17 mouse cellular contexts compared by ENCODE assay signal in the genomic region with DNA sequence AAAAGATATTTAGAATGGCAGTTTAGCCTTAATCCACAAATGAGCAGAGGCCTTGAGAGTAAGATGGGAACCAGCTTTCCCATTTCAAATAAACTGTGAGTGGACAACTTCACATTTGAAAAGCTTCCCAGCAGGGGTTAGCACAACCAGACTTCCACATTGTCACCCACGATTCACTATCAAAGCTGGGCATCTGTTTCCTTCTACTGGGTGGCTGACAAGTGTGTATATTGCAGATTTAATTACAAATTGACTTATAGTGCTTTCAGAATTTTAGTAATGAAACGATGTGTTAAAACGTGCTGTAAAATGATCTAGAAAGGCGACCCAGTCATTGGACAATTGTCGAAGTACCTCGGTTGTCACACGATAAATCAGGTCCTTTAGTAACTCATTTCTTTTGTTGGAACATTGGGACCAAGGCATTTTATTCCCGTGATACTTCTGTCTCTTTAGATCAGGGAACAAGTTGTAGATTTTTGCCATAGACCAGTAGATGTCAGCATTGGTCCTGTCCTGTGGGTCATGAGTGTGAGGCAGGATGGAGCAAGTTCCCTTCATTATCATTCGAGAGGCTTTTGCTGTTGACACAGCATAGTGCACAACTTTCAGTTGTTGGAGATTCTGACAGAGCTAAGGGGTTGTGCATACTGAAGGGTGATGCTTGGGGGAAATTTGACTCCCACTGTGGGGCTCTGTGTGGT. TPM values are rescaled to one million over a fixed set of nuclear protein-coding genes. Genes with fewer than 3 reads are reported as not detected.
A peak's percentile ranks its signal among the peaks of the same experiment; 100 is the strongest.
DNase-seq lines count a peak whose midpoint lies in the region; ATAC-seq and TF ChIP-seq lines count a peak whose summit lies in the region.
"Had no signal": no experiment of that assay in that cellular context is flagged by ENCODE, and none has a peak within 500 bp of the region (broad histone marks: within the 10 kb centered on the region; RNA-seq: fewer than 3 reads in every experiment).

No protein-coding gene starts in this region.

- no peaks in the 10 kb centered on the region for H3K4me1 ChIP-seq in lung, embryonic 14.5 days (ENCODE audit: insufficient read depth)
- H3K4me1 ChIP-seq: forebrain, embryonic 13.5 days had no signal

- no peak overlapping the region for H3K9ac ChIP-seq in lung, embryonic 14.5 days
- H3K9ac ChIP-seq: forebrain, embryonic 13.5 days had no signal

- H3K27ac ChIP-seq in gastrocnemius, adult 2 months: no peak overlapping the region
- no peak overlapping the region for H3K27ac ChIP-seq in lung, embryonic 14.5 days (ENCODE audit: low read depth)
- H3K27ac ChIP-seq: forebrain, embryonic 13.5 days had no signal

- DNase-seq in gastrocnemius, adult 2 months: no peak
- DNase-seq in gastrocnemius, adult 18-20 months (ENCODE audit: low spot score): no peak
- peak; percentile 68 for DNase-seq in lung, embryonic 14.5 days
- DNase-seq in lung, adult 18-20 months: no peak
- DNase-seq in MN1 (ENCODE audit: low spot score): peak; percentile 6
- peak; percentile 52 for DNase-seq in embryo, embryonic 10.5 days (ENCODE audit: low spot score)
- DNase-seq in adrenal gland, postnatal 10 days: no peak
- no peak for DNase-seq in spleen, postnatal 4 days (ENCODE audit: low spot score in 2 of 2)
- DNase-seq: adrenal gland, postnatal 14 days; layer of hippocampus, postnatal 36 days; right cerebral cortex, adult 18-20 months had no signal

- H3K36me3 ChIP-seq in lung, embryonic 14.5 days (ENCODE audit: insufficient read depth): no peaks in the 10 kb centered on the region

- no peak overlapping the region for H3K4me3 ChIP-seq in gastrocnemius, adult 2 months
- no peak overlapping the region for H3K4me3 ChIP-seq in lung, embryonic 14.5 days (ENCODE audit: low read depth, low read length)
- H3K4me3 ChIP-seq: forebrain, embryonic 13.5 days had no signal

- no peaks in the 10 kb centered on the region for H3K9me3 ChIP-seq in lung, embryonic 14.5 days (ENCODE audit: low read depth, low read length)
- H3K9me3 ChIP-seq: forebrain, embryonic 13.5 days had no signal

- no peak for ATAC-seq in lung, embryonic 14.5 days (ENCODE audit: insufficient read depth)
- ATAC-seq: forebrain, embryonic 13.5 days had no signal

- no peak overlapping the region for H3K4me2 ChIP-seq in lung, embryonic 14.5 days
- H3K4me2 ChIP-seq: forebrain, embryonic 13.5 days had no signal

- no peaks in the 10 kb centered on the region for H3K27me3 ChIP-seq in lung, embryonic 14.5 days (ENCODE audit: insufficient read depth, low read length)
- H3K27me3 ChIP-seq: forebrain, embryonic 13.5 days had no signal

- intact Hi-C loops in gastrocnemius, adult 2 months (cut with DNase I): no loop called here

- peak; percentile 36; the same call in 1 of the 2 replicates for TF ChIP-seq CTCF in gastrocnemius, adult 2 months (IDR thresholded peaks at IDR 0.05)
- TF ChIP-seq CTCF in lung, embryonic 14.5 days (IDR thresholded peaks at IDR 0.05; ENCODE audit: low read depth): peak; percentile 55

- WGBS in lung, embryonic 14.5 days: 44% methylated on average over 9 of the region's 9 CpGs

RNA-seq across cellular contexts. Expression of a gene that starts 32.7 kb away (rescaled TPM):
- total RNA-seq in gastrocnemius, adult 2 months (2021): not detected
- under 1 TPM in 1 of 2 experiments, not detected in 1; 0.14 TPM for total RNA-seq in gastrocnemius, adult 18-20 months (2021)
- 0.69 and 0.86 TPM in 2 replicates for polyA plus RNA-seq in lung, embryonic 14.5 days (2014; fragmentation: Nextera tagmentation; extraction: Ambion mirVana)
- under 1 TPM in 1 of 2 experiments, not detected in 1; 0.15 TPM for total RNA-seq in adrenal gland, postnatal 10 days (2021)
- total RNA-seq: adrenal gland, postnatal 14 days; hematopoietic stem cell, adult 5-6 weeks; liver, adult 2 months had no signal
- polyA plus RNA-seq: liver, adult 2 months had no signal

RNA-seq across cellular contexts. Expression of a gene that starts 36.3 kb away (rescaled TPM):
- total RNA-seq in gastrocnemius, adult 2 months (2021): 10 to 100 TPM; 88.5 to 89.5 TPM
- total RNA-seq in gastrocnemius, adult 18-20 months (2021): 10 to 100 TPM; 74.1 to 79.0 TPM
- 25.8 and 27.7 TPM in 2 replicates for polyA plus RNA-seq in lung, embryonic 14.5 days (2014; fragmentation: Nextera tagmentation; extraction: Ambion mirVana)
- total RNA-seq in adrenal gland, postnatal 10 days (2021): 10 to 100 TPM; 22.3 to 30.1 TPM

RNA-seq across cellular contexts. Expression of a gene that starts 51.5 kb away (rescaled TPM):
- total RNA-seq in gastrocnemius, adult 2 months (2021): not detected
- not detected for total RNA-seq in gastrocnemius, adult 18-20 months (2021)
- not detected in 2 replicates for polyA plus RNA-seq in lung, embryonic 14.5 days (2014; fragmentation: Nextera tagmentation; extraction: Ambion mirVana)
- not detected for total RNA-seq in adrenal gland, postnatal 10 days (2021)
- total RNA-seq: adrenal gland, postnatal 14 days; layer of hippocampus, postnatal 36 days; liver, adult 2 months had no signal
- polyA plus RNA-seq: forebrain, embryonic 13.5 days; gonadal fat pad, adult 2 months; kidney, embryonic 14.5 days; liver, adult 2 months; neural tube, embryonic 11.5 days had no signal

Comparison
In these comparisons a context has a peak if more than half of its experiments do, and no peak if none do; other contexts are left out.
1. DNase-seq: peak in lung, embryonic 14.5 days (single experiment), MN1 (single experiment) and embryo, embryonic 10.5 days (single experiment); none in gastrocnemius, adult 2 months (single experiment), gastrocnemius, adult 18-20 months (single experiment), lung, adult 18-20 months (0 of 2), adrenal gland, postnatal 10 days (single experiment) and spleen, postnatal 4 days (0 of 2).